Mouse (Mus musculus): ENCODE measurements around the gene Cipc. TPM values are rescaled to one million over a fixed set of nuclear protein-coding genes. Genes with fewer than 3 reads are reported as not detected.

Gene Cipc
- 8.6 and 9.2 TPM in 2 replicates for total RNA-seq (2015; ENCODE audit: low replicate concordance)
- total RNA-seq (2017; ENCODE audit: low replicate concordance), result 5.8 and 16.4 TPM in 2 replicates

GRCm38 (mm10) chr12:86946862-86947574, at the start of gene Cipc:
Gene Cipc, plus strand, starts transcription at chr12:86947043.
- peak; percentile 91 for ATAC-seq (replicated peaks; ENCODE audit: low FRiP score, poor library complexity, severe bottlenecking)

- ATAC-seq (replicated peaks; ENCODE audit: low FRiP score, poor library complexity, severe bottlenecking), result no peak
Observed at GRCm38 (mm10) chr12:86897769-86898273, 49.0 kb upstream of the Cipc start.

DNA sequence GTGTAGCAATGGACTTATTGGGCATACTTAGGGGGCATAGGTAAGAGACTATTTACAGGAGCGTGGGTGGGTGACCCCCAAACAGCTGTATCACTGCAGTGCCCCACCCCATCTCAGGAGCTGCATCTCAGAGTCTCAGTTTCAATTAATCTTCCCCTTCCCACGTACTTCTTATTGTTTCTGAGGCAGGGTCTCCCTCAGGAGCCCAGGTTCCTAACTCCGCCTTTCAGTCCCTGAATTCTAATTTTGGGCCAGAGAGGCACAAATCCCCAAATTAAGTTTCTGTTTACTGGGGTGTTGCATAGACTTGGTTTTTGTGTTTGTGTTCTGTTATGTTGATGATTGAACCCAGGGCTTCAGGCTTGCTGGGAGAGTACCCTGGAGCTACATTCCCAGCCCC, 48.4 kb upstream of the Cipc start:
- no peak for ATAC-seq (replicated peaks; ENCODE audit: low FRiP score, poor library complexity, severe bottlenecking)

- no peak for ATAC-seq (replicated peaks; ENCODE audit: low FRiP score, poor library complexity, severe bottlenecking)
Observed at GRCm38 (mm10) chr12:86899461-86900179, 47.2 kb upstream of the Cipc start.

- ATAC-seq (replicated peaks; ENCODE audit: low FRiP score, poor library complexity, severe bottlenecking), result no peak
Observed at GRCm38 (mm10) chr12:86903828-86904806, 42.7 kb upstream of the Cipc start.

- ATAC-seq (replicated peaks; ENCODE audit: low FRiP score, poor library complexity, severe bottlenecking), result peak; percentile 60
Observed at GRCm38 (mm10) chr12:86905203-86905602, 41.6 kb upstream of the Cipc start.

DNA sequence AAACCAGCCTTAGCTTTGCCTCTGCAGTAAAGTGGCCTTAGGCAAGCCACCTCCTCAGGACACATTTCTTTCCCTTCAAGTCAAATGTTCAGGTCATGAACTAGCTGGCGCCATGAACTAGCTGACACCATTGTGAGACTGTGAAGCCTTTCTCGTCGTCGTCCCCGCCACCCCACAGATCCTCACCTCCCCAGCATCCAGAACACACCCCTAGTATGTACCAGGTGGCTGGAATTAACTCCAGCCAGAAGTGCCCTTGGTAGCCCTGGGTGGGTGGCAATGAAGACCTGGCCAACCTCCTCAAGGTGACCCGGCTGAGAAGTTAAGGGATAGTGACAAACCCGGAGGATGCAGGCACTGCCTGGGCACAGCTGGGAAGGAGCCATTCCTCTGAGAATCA, 41.0 kb upstream of the Cipc start:
- ATAC-seq (replicated peaks; ENCODE audit: low FRiP score, poor library complexity, severe bottlenecking), result no peak

- peak; percentile 81 for ATAC-seq (replicated peaks; ENCODE audit: low FRiP score, poor library complexity, severe bottlenecking)
Observed at GRCm38 (mm10) chr12:86906395-86906794, 40.4 kb upstream of the Cipc start.

DNA sequence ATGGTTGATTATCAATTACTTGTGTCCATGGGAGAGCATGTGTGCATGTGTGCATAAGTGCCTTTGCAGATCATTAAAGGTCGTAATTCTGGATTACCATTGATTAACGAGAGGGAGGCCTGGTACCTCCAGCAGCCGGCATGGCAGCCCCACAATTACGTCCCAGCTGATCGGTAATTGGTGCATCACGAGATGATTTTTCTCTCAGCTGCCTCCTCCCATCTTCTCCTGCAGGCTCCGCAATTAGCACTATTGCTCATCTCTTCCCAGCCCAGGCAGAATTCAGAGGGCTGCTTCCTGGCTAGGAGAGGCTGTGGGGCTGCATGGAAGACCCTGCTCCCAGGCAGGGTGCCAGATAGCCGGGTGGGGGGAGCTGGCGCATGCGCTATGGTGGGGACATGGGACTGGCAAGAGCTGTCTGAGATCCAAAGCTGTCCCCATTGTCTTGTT, 35.3 kb upstream of the Cipc start:
- ATAC-seq (replicated peaks; ENCODE audit: low FRiP score, poor library complexity, severe bottlenecking), result no peak

DNA sequence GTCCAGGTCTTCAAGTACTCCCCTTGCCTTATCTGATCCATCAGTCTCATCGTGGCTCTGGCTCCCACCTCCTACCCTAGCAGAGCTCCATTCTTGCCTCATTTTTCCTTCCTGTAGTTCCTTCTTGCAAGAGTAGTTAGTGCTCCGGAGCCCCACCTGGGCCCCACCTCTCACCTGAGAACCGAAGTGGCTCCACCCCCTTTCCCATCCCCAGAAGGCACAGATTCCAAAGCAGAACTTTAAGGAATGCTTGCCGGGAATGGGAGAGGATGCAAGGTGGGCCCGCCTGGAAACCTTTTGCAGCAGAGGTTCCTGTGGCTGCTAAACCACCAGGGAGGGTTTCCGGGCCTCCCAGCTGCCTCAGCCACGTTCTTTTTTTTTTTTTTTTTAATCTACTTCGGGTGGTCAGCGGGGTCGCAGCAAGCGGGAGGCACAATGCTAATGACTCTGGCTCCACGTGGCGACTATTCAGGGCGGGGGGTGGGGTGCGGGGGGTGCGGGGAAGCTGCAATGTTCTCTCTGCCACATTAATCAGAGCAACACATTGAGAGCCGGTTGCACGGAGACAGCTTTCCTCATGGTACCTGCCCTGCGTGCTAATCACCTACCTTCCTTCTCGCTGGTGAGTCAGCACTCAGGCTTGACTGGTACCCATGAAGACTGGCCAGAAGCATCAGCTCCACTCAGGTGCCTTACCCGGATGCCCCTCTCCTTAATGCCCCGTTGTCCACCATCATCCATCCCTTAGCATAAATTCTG, 34.3 kb upstream of the Cipc start:
- no peak for ATAC-seq (replicated peaks; ENCODE audit: low FRiP score, poor library complexity, severe bottlenecking)

DNA sequence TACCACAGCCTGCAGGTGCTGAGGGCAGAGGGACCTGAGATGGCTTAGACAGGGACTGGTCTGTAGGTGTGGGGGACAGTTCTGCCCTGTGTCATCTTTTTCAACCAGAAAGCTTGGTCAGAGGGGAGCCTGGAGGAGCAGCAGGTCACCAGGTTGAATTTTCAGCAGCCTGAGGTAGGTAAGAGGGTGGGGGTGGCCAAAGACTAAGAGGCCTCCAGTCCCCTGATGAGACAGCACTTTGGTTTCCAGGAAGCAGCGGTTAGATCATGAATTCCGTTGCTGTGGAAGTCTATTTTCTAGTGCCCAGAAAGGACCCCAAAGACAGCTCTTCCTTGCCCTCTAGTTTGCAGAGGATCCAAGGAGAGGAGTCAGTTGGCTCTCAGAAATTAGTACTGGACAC, 32.5 kb upstream of the Cipc start:
- ATAC-seq (replicated peaks; ENCODE audit: low FRiP score, poor library complexity, severe bottlenecking), result no peak

DNA sequence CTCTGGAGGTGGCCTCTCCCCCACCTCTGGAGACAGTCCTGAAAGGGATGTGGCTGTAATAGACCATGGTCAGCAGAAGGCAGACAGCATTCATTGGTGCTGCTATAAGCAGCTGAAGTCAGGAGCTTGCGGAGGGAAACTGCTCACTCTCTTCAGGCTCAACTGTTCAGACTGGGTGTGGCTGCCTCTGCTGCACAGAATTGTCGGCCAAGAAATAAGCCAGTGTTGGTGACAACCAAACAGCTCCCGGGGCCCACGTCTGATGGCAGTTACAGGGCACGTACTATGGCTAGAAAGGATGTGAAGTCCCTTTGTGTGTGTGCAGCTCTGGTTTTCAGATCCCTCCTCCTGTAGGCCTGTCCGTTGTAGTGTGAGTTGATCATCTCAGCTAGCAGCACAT, 32.1 kb upstream of the Cipc start:
- no peak for ATAC-seq (replicated peaks; ENCODE audit: low FRiP score, poor library complexity, severe bottlenecking)

GRCm38 (mm10) chr12:86915617-86916016, 31.2 kb upstream of the Cipc start:
- ATAC-seq (replicated peaks; ENCODE audit: low FRiP score, poor library complexity, severe bottlenecking), result no peak

- no peak for ATAC-seq (replicated peaks; ENCODE audit: low FRiP score, poor library complexity, severe bottlenecking)
Observed at GRCm38 (mm10) chr12:86916796-86917573, 29.9 kb upstream of the Cipc start.

DNA sequence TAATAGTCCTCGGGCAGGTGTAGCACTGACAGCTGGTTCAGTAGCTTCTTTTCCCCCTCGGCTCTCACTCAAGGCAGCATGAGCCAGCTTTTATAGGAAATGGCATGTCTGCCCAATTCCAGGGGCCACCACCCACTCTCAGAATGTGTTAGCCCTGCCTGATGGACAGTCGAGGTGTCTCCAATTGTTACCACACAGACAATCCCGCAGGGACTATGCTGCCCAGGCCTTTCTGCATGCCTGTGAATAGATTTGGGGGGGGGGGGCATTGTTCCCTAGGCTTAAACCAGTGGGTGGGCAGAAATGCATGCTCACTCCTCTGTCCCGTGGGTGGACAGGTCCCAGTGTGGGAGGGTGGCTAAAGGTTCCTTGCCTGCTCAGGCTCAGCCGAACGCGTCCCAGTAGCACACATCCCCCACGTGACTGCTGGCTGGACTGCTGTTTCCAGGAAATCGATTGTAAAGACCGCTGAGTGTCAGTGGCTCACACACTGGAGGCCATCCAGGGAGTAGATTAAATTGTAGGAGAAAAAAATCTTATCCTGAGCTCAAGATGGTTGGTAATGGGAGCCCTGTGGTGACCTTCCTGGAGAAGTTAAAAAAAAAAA, 28.4 kb upstream of the Cipc start:
- no peak for ATAC-seq (replicated peaks; ENCODE audit: low FRiP score, poor library complexity, severe bottlenecking)

DNA sequence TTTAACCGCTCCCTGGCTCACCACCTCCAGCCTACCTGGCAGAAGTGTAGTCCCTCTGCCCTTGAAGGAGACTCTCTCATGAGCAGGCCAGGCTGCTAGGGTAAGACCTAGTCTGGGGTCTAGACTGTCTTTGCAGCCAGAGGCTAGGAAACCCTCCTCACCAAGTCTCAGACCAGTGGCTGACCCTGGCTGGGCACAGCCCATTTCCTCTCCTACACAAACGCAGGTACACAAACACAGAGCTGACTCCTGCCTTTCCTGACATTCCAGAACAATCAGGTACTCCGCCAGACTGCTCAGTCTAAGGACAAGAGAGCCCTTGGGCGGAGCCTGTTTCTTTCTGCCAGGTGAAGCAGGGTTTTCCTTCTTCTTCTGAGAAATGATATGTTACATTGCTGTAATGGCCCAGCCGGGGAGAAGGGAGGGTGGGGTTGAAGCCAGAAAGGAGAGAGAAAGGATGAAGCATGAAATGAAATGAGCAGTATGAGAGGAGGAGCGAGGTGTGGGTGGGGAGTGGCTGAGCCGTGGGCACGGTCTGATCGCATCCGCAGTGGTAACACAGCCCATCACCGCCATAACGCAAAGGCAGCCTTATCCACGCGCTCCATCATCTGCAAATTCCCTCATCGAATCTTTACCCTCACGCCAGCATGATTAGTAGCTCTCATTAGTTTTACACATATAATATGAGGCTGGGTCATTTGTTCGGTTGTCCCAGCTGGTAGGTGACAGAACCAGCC, 27.7 kb upstream of the Cipc start:
- ATAC-seq (replicated peaks; ENCODE audit: low FRiP score, poor library complexity, severe bottlenecking), result no peak

DNA sequence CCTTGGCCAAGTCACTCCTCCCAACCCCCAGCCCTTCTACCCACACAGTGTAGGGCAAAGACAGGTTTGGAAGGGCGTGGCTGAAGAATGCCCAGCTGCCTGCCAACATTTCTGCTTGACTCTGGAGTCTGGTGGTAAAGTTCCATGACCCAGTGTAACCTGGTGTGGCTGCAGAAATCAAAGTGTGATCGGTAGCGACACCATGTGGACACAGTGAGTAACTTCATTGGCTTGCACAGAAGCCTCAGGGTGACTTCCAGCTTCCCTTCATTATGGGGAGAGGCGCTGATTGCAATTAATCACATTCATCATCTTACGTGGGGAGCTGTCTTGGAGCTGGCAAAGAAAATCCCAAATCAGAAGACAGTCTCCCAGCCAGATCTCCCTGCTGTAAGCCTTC, 23.0 kb upstream of the Cipc start:
- peak; percentile 74 for ATAC-seq (replicated peaks; ENCODE audit: low FRiP score, poor library complexity, severe bottlenecking)
